Mouse (Mus musculus): ENCODE measurements around the gene Olfr1312. TPM values are rescaled to one million over a fixed set of nuclear protein-coding genes. Genes with fewer than 3 reads are reported as not detected.

Olfr1312 gene
- total RNA-seq (2023): not detected

GRCm38 (mm10) chr2:112050138-112050537 is at the start of gene Olfr1312:
TSS of gene Olfr1312 (minus strand) at chr2:112050238.

GRCm38 (mm10) chr2:112096681-112097080 is 46.6 kb upstream of the Olfr1312 start, which contains the start of gene Olfr1314:
TSS of gene Olfr1314 (minus strand) at chr2:112096781.

GRCm38 (mm10) chr2:112077743-112078142 is 27.7 kb upstream of the Olfr1312 start, which contains the start of gene Olfr1313:
TSS of gene Olfr1313 (minus strand) at chr2:112077843.

GRCm38 (mm10) chr2:112024312-112024711 is 25.7 kb downstream of the Olfr1312 start, which contains the start of gene Olfr1311:
TSS of gene Olfr1311 (minus strand) at chr2:112024412.

GRCm38 (mm10) chr2:112012608-112013007 is 37.4 kb downstream of the Olfr1312 start, which contains the start of gene Olfr1310:
TSS of gene Olfr1310 (minus strand) at chr2:112012708.

GRCm38 (mm10) chr2:111990181-111990580 is 59.9 kb downstream of the Olfr1312 start, which contains the start of gene Olfr1309:
TSS of gene Olfr1309 (minus strand) at chr2:111990281.

Other genes starting within 250 kb of the Olfr1312 start
- not detected for gene Olfr1303, start 229.9 kb downstream of the Olfr1312 start, total RNA-seq (2023)
- not detected for gene Olfr1305, start 173.1 kb downstream of the Olfr1312 start, total RNA-seq (2023)
- not detected for gene Olfr1306, start 134.0 kb downstream of the Olfr1312 start, total RNA-seq (2023)
- under 1 TPM; 0.04 to 0.11 TPM for gene Olfr1307, start 100.8 kb downstream of the Olfr1312 start, total RNA-seq (2023)
- gene Olfr1308, start 85.3 kb downstream of the Olfr1312 start, total RNA-seq (2023): not detected
- gene Olfr1309, start 60.0 kb downstream of the Olfr1312 start, total RNA-seq (2023): not detected
- not detected for gene Olfr1310, start 37.5 kb downstream of the Olfr1312 start, total RNA-seq (2023)
- gene Olfr1311, start 25.8 kb downstream of the Olfr1312 start, total RNA-seq (2023): not detected
- gene Olfr1313, start 27.6 kb upstream of the Olfr1312 start, total RNA-seq (2023): not detected
- gene Olfr1314, start 46.5 kb upstream of the Olfr1312 start, total RNA-seq (2023): not detected
- not detected for gene Olfr1315-ps1, start 65.2 kb upstream of the Olfr1312 start, total RNA-seq (2023)
- not detected for gene Olfr1316, start 84.7 kb upstream of the Olfr1312 start, total RNA-seq (2023)
- not detected for gene Olfr1317, start 90.1 kb upstream of the Olfr1312 start, total RNA-seq (2023)
- not detected for gene Olfr1318, start 104.0 kb upstream of the Olfr1312 start, total RNA-seq (2023)
- 10 to 100 TPM; 63.2 to 79.0 TPM for gene Lpcat4, start 189.2 kb upstream of the Olfr1312 start, total RNA-seq (2023)
- not detected for gene Nutm1, start 209.1 kb upstream of the Olfr1312 start, total RNA-seq (2023)
- 10 to 100 TPM; 19.7 to 26.5 TPM for gene Nop10, start 211.7 kb upstream of the Olfr1312 start, total RNA-seq (2023)
- 100 to 1,000 TPM; 182 to 212 TPM for gene Slc12a6, start 215.6 kb upstream of the Olfr1312 start, total RNA-seq (2023)
- gene Gm21985, start 216.1 kb upstream of the Olfr1312 start, total RNA-seq (2023): not detected

Measured in neutrophil, adult 83 days (primary cell).